Mouse (Mus musculus) testis, adult 2 months (tissue): ENCODE data around the gene Neurod6. TPM values are rescaled to one million over a fixed set of nuclear protein-coding genes. Genes with fewer than 3 reads are reported as not detected.

ENCODE experiments used
- H3K27ac ChIP-seq: fragments of 200-500 bp; 2 replicates; pipeline ENCODE4 v1.5.1; 2012; ENCODE audit warnings: low read depth, low read length; ENCODE audit not compliant: control insufficient read depth, insufficient read depth
- H3K27me3 ChIP-seq: fragments of 200-500 bp; 2 replicates; pipeline ENCODE4 v1.6.1; 2012; ENCODE audit warnings: mild to moderate bottlenecking, low read length, moderate library complexity; ENCODE audit not compliant: control insufficient read depth, insufficient read depth
- H3K36me3 ChIP-seq: fragments of 200-500 bp; 2 replicates; pipeline ENCODE4 v1.6.1; 2012; ENCODE audit warnings: mild to moderate bottlenecking, low read length; ENCODE audit not compliant: control insufficient read depth, insufficient read depth
- H3K4me1 ChIP-seq: fragments of 200-500 bp; 2 replicates; pipeline ENCODE4 v1.6.1; 2012; ENCODE audit warnings: low read length; ENCODE audit not compliant: control insufficient read depth, insufficient read depth
- H3K4me3 ChIP-seq: fragments of 200-500 bp; 2 replicates; pipeline ENCODE4 v1.5.1; 2012; ENCODE audit warnings: low read depth, mild to moderate bottlenecking, low read length, moderate library complexity, mixed read lengths; ENCODE audit not compliant: control insufficient read depth
- CTCF ChIP-seq: fragments of 200-500 bp; IDR thresholded peaks from 2 replicates; pipeline ENCODE4 v1.5.1; 2012; ENCODE audit warnings: low read depth, mild to moderate bottlenecking, inconsistent platforms, low read length, moderate library complexity; ENCODE audit not compliant: control insufficient read depth, insufficient read depth, insufficient replicate concordance
- POLR2A ChIP-seq: fragments of 200-500 bp; IDR thresholded peaks from 2 replicates; pipeline ENCODE4 v1.6.1; 2012; ENCODE audit warnings: low read depth, mild to moderate bottlenecking, inconsistent platforms, low read length, moderate library complexity; ENCODE audit not compliant: control insufficient read depth
- polyA plus RNA-seq: library from polyadenylated mRNA; depleted of rRNA; stranded (reverse); fragments of >200 nt; gene quantifications from 2 replicates; pipeline ENCODE4 v1.2.3, GENCODE M21; 2012

Neurod6 gene
- polyA plus RNA-seq, 1 experiment: not detected

- no peaks in the 10 kb centered on the region for H3K4me1 ChIP-seq
- H3K4me3 ChIP-seq: no peak overlapping the region
- no peak overlapping the region for H3K27ac ChIP-seq
- H3K27me3 ChIP-seq: no peaks in the 10 kb centered on the region
- TF ChIP-seq POLR2A: no peak
- no peak for TF ChIP-seq CTCF
- no peaks in the 10 kb centered on the region for H3K36me3 ChIP-seq
Observed at GRCm38 (mm10) chr6:55667801-55668200, 13.3 kb downstream of the Neurod6 start.

- Histone ChIP-seq H3K36me3 (no peaks in the 10 kb centered on the region), H3K4me1 (no peaks in the 10 kb centered on the region), H3K27ac (no peak overlapping the region), H3K4me3 (no peak overlapping the region), H3K27me3 (no peaks in the 10 kb centered on the region)
- TF ChIP-seq CTCF: no peak
- no peak for TF ChIP-seq POLR2A
Observed at GRCm38 (mm10) chr6:55661126-55661915, 19.7 kb downstream of the Neurod6 start.

- H3K27ac ChIP-seq: no peak overlapping the region
- H3K27me3 ChIP-seq: no peaks in the 10 kb centered on the region
- H3K4me3 ChIP-seq: no peak overlapping the region
- H3K36me3 ChIP-seq: no peaks in the 10 kb centered on the region
- H3K4me1 ChIP-seq: no peaks in the 10 kb centered on the region
- TF ChIP-seq POLR2A (no peak), CTCF (no peak)
Observed at GRCm38 (mm10) chr6:55649996-55650395, 31.1 kb downstream of the Neurod6 start.

GRCm38 (mm10) chr6:55649581-55649980 lies 31.5 kb downstream of the Neurod6 start:
- Histone ChIP-seq H3K4me1 (no peaks in the 10 kb centered on the region), H3K27ac (no peak overlapping the region), H3K27me3 (no peaks in the 10 kb centered on the region), H3K36me3 (no peaks in the 10 kb centered on the region), H3K4me3 (no peak overlapping the region)
- TF ChIP-seq POLR2A (no peak), CTCF (no peak)

GRCm38 (mm10) chr6:55648886-55649285 lies 32.2 kb downstream of the Neurod6 start:
- H3K27me3 ChIP-seq: no peaks in the 10 kb centered on the region
- no peak overlapping the region for H3K4me3 ChIP-seq
- H3K4me1 ChIP-seq: no peaks in the 10 kb centered on the region
- no peak for TF ChIP-seq POLR2A
- no peak for TF ChIP-seq CTCF
- no peaks in the 10 kb centered on the region for H3K36me3 ChIP-seq
- no peak overlapping the region for H3K27ac ChIP-seq

- Histone ChIP-seq H3K27ac (no peak overlapping the region), H3K27me3 (no peaks in the 10 kb centered on the region), H3K4me1 (no peaks in the 10 kb centered on the region), H3K36me3 (no peaks in the 10 kb centered on the region), H3K4me3 (no peak overlapping the region)
- TF ChIP-seq CTCF (no peak), POLR2A (no peak)
Observed at GRCm38 (mm10) chr6:55647771-55648280, 33.2 kb downstream of the Neurod6 start.

GRCm38 (mm10) chr6:55646824-55647560 lies 34.1 kb downstream of the Neurod6 start:
- Histone ChIP-seq H3K27me3 (no peaks in the 10 kb centered on the region), H3K36me3 (no peaks in the 10 kb centered on the region), H3K4me1 (no peaks in the 10 kb centered on the region), H3K4me3 (no peak overlapping the region), H3K27ac (no peak overlapping the region)
- TF ChIP-seq CTCF: no peak
- TF ChIP-seq POLR2A: no peak
